ENCODE assay signal across 10 mouse cellular contexts in genomic region chr1:42229711-42230110, GRCm38 (mm10).
DNase-seq lines count a peak whose midpoint lies in the region; ATAC-seq and TF ChIP-seq lines count a peak whose summit lies in the region.
"Had no signal": no experiment of that assay in that cellular context is flagged by ENCODE, and none has a peak within 500 bp of the region (broad histone marks: within the 10 kb centered on the region; RNA-seq: fewer than 3 reads in every experiment).

No protein-coding gene starts in this region.

- no peaks in the 10 kb centered on the region for H3K36me3 ChIP-seq in forebrain, embryonic 13.5 days (ENCODE audit: poor library complexity, severe bottlenecking)
- H3K36me3 ChIP-seq in forebrain, embryonic 10.5 days (replicated peaks) = no peaks in the 10 kb centered on the region
- no peaks in the 10 kb centered on the region for H3K36me3 ChIP-seq in lung, postnatal 0 days (ENCODE audit: insufficient read depth, low read length)
- H3K36me3 ChIP-seq: liver, embryonic 15.5 days had no signal

- peaks cover 38% of the 10 kb centered on the region for H3K4me1 ChIP-seq in forebrain, embryonic 13.5 days
- peaks cover 21% of the 10 kb centered on the region for H3K4me1 ChIP-seq in forebrain, embryonic 10.5 days
- H3K4me1 ChIP-seq in lung, postnatal 0 days (ENCODE audit: insufficient read depth, low read depth, low read length) = no peaks in the 10 kb centered on the region
- no peaks in the 10 kb centered on the region for H3K4me1 ChIP-seq in lung, adult 2 months (ENCODE audit: control insufficient read depth, insufficient read depth, low read length)
- H3K4me1 ChIP-seq: liver, embryonic 15.5 days had no signal

- H3K9ac ChIP-seq in forebrain, embryonic 13.5 days = peak overlapping the region; percentile 37; the same call in 1 of the 2 replicates
- H3K9ac ChIP-seq in lung, postnatal 0 days (replicated peaks; ENCODE audit: low read depth) = no peak overlapping the region
- H3K9ac ChIP-seq: liver, embryonic 15.5 days had no signal

- peak; percentile 77 for ATAC-seq in forebrain, embryonic 13.5 days
- ATAC-seq in lung, postnatal 0 days = no peak
- ATAC-seq: inflammation-experienced regulatory T-cells, adult 6 months had no signal

- no peak for TF ChIP-seq EP300 in lung, postnatal 0 days (IDR thresholded peaks at IDR 0.05)

- TF ChIP-seq POLR2A in lung, adult 2 months (IDR thresholded peaks at IDR 0.05; ENCODE audit: borderline replicate concordance, extremely low read depth, low read depth, low read length) = no peak

- H3K27ac ChIP-seq in forebrain, embryonic 13.5 days = peak overlapping the region; percentile 83
- no peak overlapping the region for H3K27ac ChIP-seq in forebrain, embryonic 10.5 days
- H3K27ac ChIP-seq in lung, postnatal 0 days (ENCODE audit: low read length) = no peak overlapping the region
- H3K27ac ChIP-seq: liver, embryonic 15.5 days had no signal

- H3K4me2 ChIP-seq in forebrain, embryonic 13.5 days = peak overlapping the region; percentile 45
- H3K4me2 ChIP-seq in lung, postnatal 0 days (replicated peaks; ENCODE audit: low read depth, low read length) = peak overlapping the region; percentile 32; the same call in 1 of the 2 replicates
- H3K4me2 ChIP-seq: liver, embryonic 15.5 days had no signal

- no peaks in the 10 kb centered on the region for H3K27me3 ChIP-seq in forebrain, embryonic 13.5 days
- peaks cover 18% of the 10 kb centered on the region; the same call in 1 of the 2 replicates for H3K27me3 ChIP-seq in forebrain, embryonic 10.5 days (ENCODE audit: poor library complexity, severe bottlenecking)
- H3K27me3 ChIP-seq in lung, postnatal 0 days (replicated peaks; ENCODE audit: insufficient read depth, low read length) = no peaks in the 10 kb centered on the region
- H3K27me3 ChIP-seq: liver, embryonic 15.5 days had no signal

- WGBS in forebrain, embryonic 13.5 days = 54% methylated on average over 12 of the region's 12 CpGs
- WGBS in forebrain, embryonic 10.5 days = 90% methylated on average over 12 of the region's 12 CpGs
- WGBS in lung, postnatal 0 days = 46% methylated on average over 12 of the region's 12 CpGs
- 55% methylated on average over 12 of the region's 12 CpGs for WGBS in lung, adult 2 months

- no peak for TF ChIP-seq CTCF in lung, postnatal 0 days (IDR thresholded peaks at IDR 0.05)
- no peak for TF ChIP-seq CTCF in lung, adult 2 months (IDR thresholded peaks at IDR 0.05; ENCODE audit: insufficient read depth, low read length)

- peak overlapping the region; percentile 9; the same call in 1 of the 2 replicates for H3K4me3 ChIP-seq in forebrain, embryonic 13.5 days
- no peak overlapping the region for H3K4me3 ChIP-seq in forebrain, embryonic 10.5 days
- H3K4me3 ChIP-seq in lung, postnatal 0 days (ENCODE audit: low read depth, low read length) = no peak overlapping the region
- no peak overlapping the region for H3K4me3 ChIP-seq in lung, adult 2 months (replicated peaks; ENCODE audit: extremely low read depth, low read depth, low read length)
- H3K4me3 ChIP-seq: liver, embryonic 15.5 days had no signal

- no peak for DNase-seq in forebrain, embryonic 10.5 days (ENCODE audit: extremely low spot score, low spot score)
- peak; percentile 23 for DNase-seq in lung, postnatal 0 days (ENCODE audit: low spot score)
- no peak for DNase-seq in lung, adult 2 months
- peak; percentile 54 for DNase-seq in heart, postnatal 4 days
- peak; percentile 25 for DNase-seq in right cerebral cortex, postnatal 14 days
- no peak for DNase-seq in kidney, adult 9 months
- no peak for DNase-seq in retina, embryonic 14.5 days (ENCODE audit: low spot score)

- H3K9me3 ChIP-seq in forebrain, embryonic 13.5 days (replicated peaks) = no peaks in the 10 kb centered on the region
- no peaks in the 10 kb centered on the region for H3K9me3 ChIP-seq in forebrain, embryonic 10.5 days
- no peaks in the 10 kb centered on the region for H3K9me3 ChIP-seq in lung, postnatal 0 days (ENCODE audit: low read length)
- H3K9me3 ChIP-seq: liver, embryonic 15.5 days had no signal

Comparison
In these comparisons a context has a peak if more than half of its experiments do, and no peak if none do; other contexts are left out.
1. DNase-seq: peak in lung, postnatal 0 days (single experiment), heart, postnatal 4 days (single experiment) and right cerebral cortex, postnatal 14 days (single experiment); none in forebrain, embryonic 10.5 days (single experiment), lung, adult 2 months (single experiment), kidney, adult 9 months (single experiment) and retina, embryonic 14.5 days (single experiment).